In the genomic region with DNA sequence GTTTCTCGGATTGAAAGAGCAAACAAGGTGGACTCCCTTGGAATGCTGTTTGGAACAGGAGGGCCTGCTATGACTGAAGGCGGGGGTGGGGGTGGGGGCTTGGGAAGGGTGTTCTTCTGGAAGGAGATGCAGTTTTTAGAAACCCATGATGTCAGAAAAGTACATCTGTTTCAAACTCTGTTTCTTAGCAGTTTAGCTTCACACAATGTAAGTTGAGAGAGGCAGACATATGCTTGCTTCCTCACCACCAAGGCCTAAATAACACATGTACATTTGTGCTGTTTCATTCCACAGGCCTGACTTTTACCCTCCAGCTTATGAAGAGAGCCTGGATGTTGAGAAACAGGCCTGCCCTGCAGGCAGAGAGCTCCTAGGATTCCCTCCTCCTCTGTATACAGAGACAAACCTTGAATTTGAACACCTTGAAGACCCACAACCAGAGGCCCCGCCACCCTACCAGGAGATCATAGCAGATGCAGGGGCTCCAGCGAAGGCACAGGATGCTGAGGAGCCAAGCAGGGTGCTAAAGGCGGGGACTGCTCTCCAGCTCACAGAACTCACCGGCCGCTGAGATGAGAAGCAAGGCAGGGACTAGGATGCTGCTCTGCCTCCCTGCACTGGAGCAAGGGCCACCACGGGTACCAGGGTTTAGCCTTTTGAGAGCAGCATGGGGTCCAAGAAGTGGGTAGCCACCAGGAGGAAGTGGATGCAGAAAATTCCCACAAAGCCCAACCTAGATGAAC, we compare ENCODE assay signal across 27 mouse cellular contexts. TPM values are rescaled to one million over a fixed set of nuclear protein-coding genes. Genes with fewer than 3 reads are reported as not detected.
DNase-seq lines count a peak whose midpoint lies in the region; ATAC-seq and TF ChIP-seq lines count a peak whose summit lies in the region.
"Had no signal": no experiment of that assay in that cellular context is flagged by ENCODE, and none has a peak within 500 bp of the region (broad histone marks: within the 10 kb centered on the region; RNA-seq: fewer than 3 reads in every experiment).

No protein-coding gene starts in this region.

- ATAC-seq in kidney, postnatal 0 days (replicated peaks; ENCODE audit: low FRiP score, low read depth): no peak
- ATAC-seq: CD4-positive, CD25-positive, alpha-beta regulatory T cell, adult 4 months; hindbrain, postnatal 0 days; intestine, embryonic 15.5 days had no signal

- no peak for TF ChIP-seq CTCF in kidney, postnatal 0 days (IDR thresholded peaks at IDR 0.05; ENCODE audit: low read depth)

- peaks cover 16% of the 10 kb centered on the region for H3K4me1 ChIP-seq in kidney, postnatal 0 days (replicated peaks; ENCODE audit: insufficient read depth, low read length)
- H3K4me1 ChIP-seq: embryonic facial prominence, embryonic 12.5 days; hindbrain, embryonic 10.5 days had no signal

- no peak overlapping the region for H3K4me3 ChIP-seq in kidney, postnatal 0 days (replicated peaks; ENCODE audit: low read depth, low read length)
- H3K4me3 ChIP-seq: embryonic facial prominence, embryonic 12.5 days; hindbrain, embryonic 10.5 days; intestine, embryonic 15.5 days had no signal

- no peaks in the 10 kb centered on the region for H3K27me3 ChIP-seq in kidney, postnatal 0 days (ENCODE audit: insufficient read depth, low read length)
- H3K27me3 ChIP-seq: embryonic facial prominence, embryonic 12.5 days; intestine, embryonic 15.5 days had no signal

- peak; percentile 15 to 41 for DNase-seq in frontal cortex, adult 2 months (ENCODE audit: extremely low spot score in 1 of 2, low spot score in 1 of 2)
- DNase-seq in frontal cortex, postnatal 25 days (ENCODE audit: low spot score in 2 of 2): no peak
- no peak for DNase-seq in kidney, postnatal 0 days (ENCODE audit: low spot score)
- DNase-seq in kidney, adult 9 months: no peak
- peak; percentile 26 for DNase-seq in right cerebral cortex, postnatal 25 days
- no peak for DNase-seq in right cerebral cortex, postnatal 4 days
- DNase-seq in cerebellum, adult 9-11 months: no peak
- DNase-seq: adrenal gland, postnatal 36 days; cerebellum, adult 8-10 months; embryo, embryonic 11 days; gastrocnemius, postnatal 10 days; heart, postnatal 14 days; kidney, adult 2 months; kidney, postnatal 10 days; liver; lung, embryonic 14.5 days; lung, postnatal 14 days; midbrain, embryonic 14.5 days; thymus, adult 2 months; thymus, postnatal 36 days had no signal

- H3K27ac ChIP-seq in kidney, postnatal 0 days: no peak overlapping the region
- H3K27ac ChIP-seq: embryonic facial prominence, embryonic 12.5 days; hindbrain, embryonic 10.5 days; hindbrain, postnatal 0 days; intestine, embryonic 15.5 days; liver, embryonic 14.5 days; stomach, postnatal 0 days had no signal

- H3K9me3 ChIP-seq in kidney, postnatal 0 days (replicated peaks; ENCODE audit: low read length): no peaks in the 10 kb centered on the region
- H3K9me3 ChIP-seq: embryonic facial prominence, embryonic 12.5 days; hindbrain, embryonic 10.5 days; intestine, embryonic 15.5 days had no signal

- 72% methylated on average over 8 of the region's 8 CpGs for WGBS in kidney, postnatal 0 days

- H3K36me3 ChIP-seq in kidney, postnatal 0 days (ENCODE audit: insufficient read depth, low read length): no peaks in the 10 kb centered on the region
- H3K36me3 ChIP-seq: embryonic facial prominence, embryonic 12.5 days; hindbrain, embryonic 10.5 days; intestine, embryonic 15.5 days had no signal

- H3K4me2 ChIP-seq in kidney, postnatal 0 days (ENCODE audit: low read length): peak overlapping the region; percentile 6; the same call in 1 of the 2 replicates
- H3K4me2 ChIP-seq: embryonic facial prominence, embryonic 12.5 days; intestine, embryonic 15.5 days; lung, embryonic 14.5 days had no signal

- no peak overlapping the region for H3K9ac ChIP-seq in kidney, postnatal 0 days (ENCODE audit: low read depth, low read length)
- H3K9ac ChIP-seq: embryonic facial prominence, embryonic 12.5 days; intestine, embryonic 15.5 days; liver, embryonic 14.5 days; lung, embryonic 14.5 days had no signal

RNA-seq across cellular contexts. Expression of a gene that starts 3.6 kb away (rescaled TPM):
- 0.34 and 0.44 TPM in 2 replicates for polyA plus RNA-seq in frontal cortex, adult 2 months (2012; rRNA removed)
- 17.5 and 21.5 TPM in 2 replicates for polyA plus RNA-seq in kidney, postnatal 0 days (2015; fragmentation: Nextera tagmentation; extraction: Ambion mirVana)
- polyA plus RNA-seq: CD4-positive, CD25-positive, alpha-beta regulatory T cell, adult 4 months had no signal

Comparison
In these comparisons a context has a peak if more than half of its experiments do, and no peak if none do; other contexts are left out.
1. DNase-seq: peak in frontal cortex, adult 2 months (2 of 2) and right cerebral cortex, postnatal 25 days (single experiment); none in frontal cortex, postnatal 25 days (0 of 2), kidney, postnatal 0 days (single experiment), kidney, adult 9 months (single experiment), right cerebral cortex, postnatal 4 days (single experiment) and cerebellum, adult 9-11 months (single experiment).
2. RNA of a gene that starts 3.6 kb away (polyA plus RNA-seq): 17.5 to 21.5 TPM in kidney, postnatal 0 days; 0.34 to 0.44 TPM in frontal cortex, adult 2 months; every median in the first group is over 10 times any median in the second.